Mouse (Mus musculus) c-Kit-negative CD71-positive TER-119-positive erythroid progenitor cells, embryonic 14.5 days (primary cell): Measurements from ENCODE around the gene Dnaaf2.

Experiments used
- DNase-seq: peaks from one replicate; pipeline ENCODE4 v3.0.0-alpha.2; 2013; ENCODE audit warnings: low read depth, low spot score

Gene Dnaaf2

GRCm38 (mm10) chr12:69198164-69198535 is at the start of gene Dnaaf2:
Gene Dnaaf2, minus strand, starts transcription at chr12:69198429.
- DNase-seq: peak; percentile 62

- no peak for DNase-seq
Observed at GRCm38 (mm10) chr12:69241771-69242431, 43.7 kb upstream of the Dnaaf2 start.

- DNase-seq: no peak
Observed at GRCm38 (mm10) chr12:69241405-69241770, 43.2 kb upstream of the Dnaaf2 start.

- no peak for DNase-seq
Observed at GRCm38 (mm10) chr12:69240876-69241275, 42.6 kb upstream of the Dnaaf2 start, which contains the start of gene Klhdc1. Gene Klhdc1, plus strand, starts transcription at chr12:69241176.

GRCm38 (mm10) chr12:69238284-69238683 is 40.1 kb upstream of the Dnaaf2 start:
- no peak for DNase-seq

- no peak for DNase-seq
Observed at GRCm38 (mm10) chr12:69235782-69236181, 37.6 kb upstream of the Dnaaf2 start.

- peak; percentile 31 for DNase-seq
Observed at GRCm38 (mm10) chr12:69229251-69229650, 31.0 kb upstream of the Dnaaf2 start.

- DNase-seq: peak; percentile 76
Observed at GRCm38 (mm10) chr12:69227776-69228466, 29.7 kb upstream of the Dnaaf2 start, which contains the start of gene Pole2. Gene Pole2, minus strand, starts transcription at chr12:69228195.

- DNase-seq: no peak
Observed at GRCm38 (mm10) chr12:69220613-69221277, 22.5 kb upstream of the Dnaaf2 start.

GRCm38 (mm10) chr12:69216587-69216986 is 18.4 kb upstream of the Dnaaf2 start:
- DNase-seq: no peak

GRCm38 (mm10) chr12:69215000-69215785 is 17.0 kb upstream of the Dnaaf2 start:
- no peak for DNase-seq

GRCm38 (mm10) chr12:69214393-69214792 is 16.2 kb upstream of the Dnaaf2 start:
- DNase-seq: no peak

GRCm38 (mm10) chr12:69213186-69213777 is 15.1 kb upstream of the Dnaaf2 start:
- no peak for DNase-seq

- no peak for DNase-seq
Observed at GRCm38 (mm10) chr12:69211057-69211456, 12.8 kb upstream of the Dnaaf2 start.

- DNase-seq: no peak
Observed at GRCm38 (mm10) chr12:69210056-69210979, 12.1 kb upstream of the Dnaaf2 start.

GRCm38 (mm10) chr12:69208520-69208919 is 10.3 kb upstream of the Dnaaf2 start:
- DNase-seq: no peak

- no peak for DNase-seq
Observed at GRCm38 (mm10) chr12:69207926-69208325, 9.7 kb upstream of the Dnaaf2 start.

GRCm38 (mm10) chr12:69207396-69207795 is 9.2 kb upstream of the Dnaaf2 start:
- DNase-seq: no peak

- no peak for DNase-seq
Observed at GRCm38 (mm10) chr12:69204052-69204833, 6.0 kb upstream of the Dnaaf2 start, which contains the start of gene Gm49384. Gene Gm49384, minus strand, starts transcription at chr12:69204267.
